Mouse (Mus musculus): ENCODE measurements around the gene Tfap2c.

Tfap2c gene

DNA sequence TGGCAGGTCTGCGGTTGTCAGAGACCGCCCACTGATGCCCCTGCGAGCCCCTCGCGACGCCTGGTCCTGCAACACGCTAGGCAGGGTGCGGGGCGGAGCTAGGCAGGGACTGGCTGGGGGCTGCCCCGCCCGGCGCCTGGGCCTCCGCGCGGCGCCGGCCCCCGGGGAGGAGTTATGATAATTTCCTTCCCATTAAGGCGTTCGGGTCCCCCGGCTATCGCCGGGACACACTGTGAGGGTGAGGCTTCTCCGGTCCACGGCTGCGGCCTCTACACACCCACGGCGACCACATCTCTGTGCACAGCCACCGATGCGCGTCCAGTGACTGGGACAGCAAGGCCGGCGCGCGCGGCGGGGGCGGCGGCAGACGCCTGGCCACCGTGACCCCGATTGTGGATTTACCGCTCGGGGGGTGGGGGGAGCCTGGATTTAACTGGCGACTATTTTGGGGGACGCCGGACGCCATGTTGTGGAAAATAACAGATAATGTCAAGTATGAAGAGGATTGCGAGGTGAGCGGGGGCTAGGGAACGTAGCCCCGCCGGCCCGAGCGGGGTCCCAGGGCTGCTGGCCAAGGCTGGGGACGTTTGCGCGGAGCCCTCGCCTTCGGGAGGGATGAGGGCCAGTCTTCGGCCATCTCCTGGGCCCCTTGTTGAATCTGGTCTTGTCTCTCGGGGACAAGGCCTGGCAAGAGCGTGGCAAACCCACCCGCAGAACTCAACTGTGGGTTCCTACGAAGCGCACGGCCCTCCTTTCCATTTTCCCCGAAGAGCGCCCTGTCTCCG lies at the start of gene Tfap2c:
Tfap2c (plus strand) TSS at position 223 of the 785 bp plus-strand sequence.
- DNase-seq (ENCODE audit: low spot score), result no peak

DNA sequence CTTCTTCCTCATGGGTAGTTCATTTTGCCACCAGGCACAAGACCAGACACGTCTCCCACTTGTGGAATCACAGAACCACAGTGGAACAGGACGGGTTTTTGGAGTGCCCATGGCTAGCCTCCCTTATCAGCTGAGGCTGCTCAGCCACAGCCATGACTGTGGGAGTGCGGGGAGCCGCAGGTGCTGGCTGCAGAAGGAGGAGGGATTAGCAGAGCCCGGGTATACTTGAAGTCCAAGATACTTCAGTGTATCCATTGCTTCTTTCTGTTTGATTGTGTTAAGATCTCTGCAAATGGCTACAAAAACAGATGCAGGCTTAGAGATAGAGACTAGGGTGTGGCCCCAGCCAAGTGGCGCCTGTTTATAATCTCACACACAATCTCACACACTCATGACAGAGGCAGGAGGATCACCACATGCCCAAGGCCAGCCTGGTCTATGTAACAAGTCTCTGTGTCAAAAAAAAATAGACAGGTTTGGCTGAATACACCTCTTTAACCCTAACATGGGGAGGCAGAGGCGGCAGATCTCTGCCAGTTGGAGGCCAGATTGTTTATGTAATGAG lies 48.6 kb upstream of the Tfap2c start:
- DNase-seq (ENCODE audit: low spot score), result no peak

DNA sequence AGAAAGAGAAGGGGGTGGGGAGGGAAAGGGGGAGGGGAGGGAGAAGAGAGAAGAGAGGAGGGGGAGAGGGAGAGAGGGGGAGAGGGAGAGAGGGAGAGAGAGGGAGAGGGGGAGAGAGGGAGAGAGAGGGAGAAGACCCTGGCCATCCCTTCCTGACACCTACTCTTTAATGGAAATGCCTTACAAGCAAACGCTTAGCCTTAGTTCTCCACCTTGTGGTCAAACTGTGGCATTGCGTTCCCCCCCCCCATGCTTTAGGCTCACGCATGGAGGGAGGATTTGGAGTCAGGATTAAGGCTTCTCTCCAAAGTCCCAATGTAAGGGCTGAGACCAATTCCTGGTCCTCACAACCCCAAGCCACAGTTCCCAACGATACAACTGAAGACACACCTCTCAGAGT lies 48.1 kb upstream of the Tfap2c start:
- DNase-seq (ENCODE audit: low spot score), result no peak

DNA sequence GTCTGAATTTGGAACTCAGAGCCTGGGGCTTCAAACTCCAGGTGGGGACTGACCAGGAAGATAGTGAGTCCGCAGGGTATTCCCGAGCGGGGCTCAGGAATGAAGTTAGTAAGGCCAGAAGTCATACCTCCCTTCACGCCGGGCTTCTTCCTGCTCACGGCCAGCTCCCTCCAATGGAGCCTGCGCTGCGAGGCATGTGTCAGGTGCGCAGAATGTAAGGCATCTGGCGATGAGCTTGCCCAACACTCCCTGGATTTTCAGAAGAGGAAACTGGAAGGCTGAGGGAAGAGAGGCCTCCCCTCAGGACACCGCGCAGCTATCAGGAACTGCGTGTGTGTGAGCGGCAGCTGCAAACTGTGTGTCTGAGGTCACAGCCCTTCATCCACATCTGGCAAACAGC lies 47.2 kb upstream of the Tfap2c start:
- no peak for DNase-seq (ENCODE audit: low spot score)

DNA sequence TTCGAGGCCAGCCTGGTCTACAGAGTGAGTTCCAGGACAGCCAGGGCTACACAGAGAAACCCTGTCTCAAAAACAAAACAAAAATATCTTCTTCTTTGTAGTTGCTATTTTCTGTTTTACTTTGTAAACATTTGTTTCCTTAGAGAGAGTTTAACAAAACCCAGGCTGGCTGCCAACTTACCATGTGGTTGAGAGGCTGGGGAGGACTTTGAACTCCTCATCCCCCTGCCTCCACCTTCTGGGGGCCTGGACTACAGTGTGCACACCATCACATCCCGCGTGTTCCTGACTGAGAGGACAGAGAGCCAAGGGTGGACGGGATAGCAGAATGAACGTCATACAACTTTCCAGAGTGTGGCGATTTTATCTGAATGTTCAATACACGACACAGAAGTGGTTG lies 43.3 kb upstream of the Tfap2c start:
- no peak for DNase-seq (ENCODE audit: low spot score)

DNA sequence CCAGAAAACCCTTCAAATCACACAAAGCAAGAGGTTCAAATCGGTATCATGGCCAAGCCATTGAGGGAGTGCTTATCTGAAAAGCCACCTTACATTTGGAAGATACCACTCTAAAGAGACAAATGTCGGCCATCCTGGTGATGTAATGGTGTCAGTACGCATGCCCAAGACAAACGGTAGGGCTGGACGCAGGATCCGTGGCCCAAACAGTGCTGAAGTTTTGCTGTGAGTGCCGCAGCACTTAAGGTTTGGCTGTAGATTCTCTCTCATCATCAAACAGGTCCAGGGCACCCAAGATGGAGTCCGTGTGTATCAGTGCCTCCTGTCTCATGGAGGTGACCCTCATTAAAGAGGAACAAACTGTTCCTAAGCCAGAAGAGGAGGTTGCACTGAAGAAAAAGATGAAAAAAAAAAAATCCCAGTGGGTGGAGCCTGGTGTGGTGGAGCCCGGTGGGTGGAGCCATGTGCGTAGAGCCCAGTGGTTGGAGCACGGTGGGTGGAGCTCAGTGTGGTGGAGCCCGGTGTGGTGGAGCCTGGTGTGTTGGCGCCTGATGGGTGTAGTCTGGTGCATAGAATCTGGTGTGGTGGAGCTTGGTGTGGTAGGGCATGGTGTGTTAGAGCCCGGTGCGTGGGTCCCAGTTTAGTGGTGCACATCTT lies 39.2 kb upstream of the Tfap2c start:
- no peak for DNase-seq (ENCODE audit: low spot score)

DNA sequence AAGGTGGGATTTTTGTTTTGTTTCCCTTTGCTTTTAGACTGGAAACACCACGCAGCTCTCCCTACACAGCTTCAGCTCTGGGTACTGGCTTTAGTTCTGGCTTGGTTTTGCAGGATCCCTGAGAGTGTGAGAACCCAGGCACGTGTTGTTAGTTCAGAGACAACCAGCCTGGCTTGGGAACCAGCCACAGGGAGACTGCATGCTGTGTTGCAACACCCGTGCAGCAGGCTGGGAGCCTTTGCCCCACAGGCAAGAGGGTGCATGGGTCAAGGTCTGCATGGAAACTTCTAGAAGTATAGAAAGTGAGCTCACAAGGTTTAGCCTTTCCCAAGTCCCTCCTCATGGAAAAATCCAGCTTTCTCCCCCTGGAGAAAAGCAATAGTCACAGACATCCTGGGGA lies 38.5 kb upstream of the Tfap2c start:
- DNase-seq (ENCODE audit: low spot score), result no peak

DNA sequence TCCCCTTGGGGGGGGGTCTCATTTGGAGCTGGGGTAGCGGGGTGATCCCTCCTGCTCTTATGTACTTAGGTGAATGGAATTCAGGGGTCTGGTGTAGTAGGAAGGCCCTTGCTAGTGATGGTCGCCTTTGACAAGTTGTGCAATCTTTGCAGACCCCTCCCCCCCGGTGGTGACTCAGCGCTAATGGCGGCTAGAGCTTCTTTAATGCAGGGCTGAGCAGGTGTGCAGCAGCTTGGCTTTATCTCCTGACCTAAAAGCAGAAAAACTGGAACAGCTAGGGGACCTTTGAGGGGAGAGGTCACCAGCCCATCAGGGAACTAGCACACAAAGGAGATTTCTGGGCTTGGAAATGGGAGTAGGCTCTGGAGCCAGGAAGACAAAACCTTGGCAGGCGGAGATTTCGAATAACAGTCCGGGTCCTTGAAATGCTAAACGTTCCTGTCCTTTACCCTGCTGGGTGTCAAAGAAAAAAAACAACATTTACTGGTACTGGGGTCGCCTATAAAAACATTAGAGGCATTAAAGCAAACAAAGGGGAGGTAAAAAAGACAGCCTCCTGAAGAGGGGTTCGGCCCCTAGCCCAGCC lies 32.9 kb upstream of the Tfap2c start:
- no peak for DNase-seq (ENCODE audit: low spot score)

DNA sequence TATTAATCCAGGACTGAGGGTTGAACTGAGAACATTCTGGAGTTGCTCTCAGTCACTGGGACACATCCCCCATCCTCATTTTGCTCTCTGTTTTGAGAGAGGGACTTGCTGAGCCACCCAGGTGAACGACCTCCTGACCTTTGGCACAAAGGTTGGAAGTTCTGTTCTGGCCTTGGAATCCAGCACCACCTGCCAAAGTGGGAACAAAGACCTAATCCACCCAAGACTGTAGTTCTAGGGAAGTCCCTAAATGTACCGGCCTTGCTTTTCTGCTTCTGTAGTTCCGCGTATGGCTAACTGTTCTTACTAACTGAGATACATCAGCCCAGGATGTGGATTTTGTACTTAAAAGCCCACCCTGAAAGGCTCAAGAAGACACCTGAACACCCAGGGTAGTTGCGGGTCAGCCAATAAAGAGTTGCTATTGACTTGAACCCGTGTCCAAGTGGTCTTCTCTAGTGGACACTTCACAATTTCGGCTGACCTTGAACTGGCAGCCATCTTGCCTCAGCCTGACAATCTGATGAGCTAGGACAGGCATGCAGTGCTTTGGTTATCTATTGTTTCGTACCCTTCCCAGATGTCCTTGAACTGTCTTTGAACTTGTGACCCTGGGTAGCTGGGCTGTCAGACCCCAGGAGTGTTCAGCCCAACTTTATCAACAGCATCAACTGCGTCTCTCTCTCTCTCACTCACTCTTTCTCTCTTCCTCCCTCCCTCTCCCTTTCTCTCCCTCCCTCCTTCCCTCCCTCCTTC lies 28.6 kb upstream of the Tfap2c start:
- no peak for DNase-seq (ENCODE audit: low spot score)

DNA sequence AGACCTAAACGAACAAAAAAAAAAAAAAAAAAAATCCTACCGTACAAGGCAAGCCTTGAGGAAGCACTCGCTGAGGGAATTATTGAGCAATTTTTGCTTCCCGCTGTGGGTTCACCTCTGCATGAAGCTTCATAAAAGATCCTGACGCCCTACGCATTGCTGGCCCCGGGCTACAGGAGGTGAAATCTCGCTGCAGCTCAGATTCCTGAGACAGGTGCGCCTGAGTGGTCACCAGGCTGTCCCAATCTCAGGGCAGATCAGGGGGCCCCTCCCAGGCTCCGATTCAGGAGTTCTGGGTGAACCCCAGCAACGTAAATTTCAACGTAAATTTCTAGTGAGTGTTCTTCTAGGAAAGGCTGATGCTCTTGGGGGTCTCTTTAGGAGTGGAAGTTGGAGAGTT lies 26.9 kb upstream of the Tfap2c start:
- DNase-seq (ENCODE audit: low spot score), result no peak

DNA sequence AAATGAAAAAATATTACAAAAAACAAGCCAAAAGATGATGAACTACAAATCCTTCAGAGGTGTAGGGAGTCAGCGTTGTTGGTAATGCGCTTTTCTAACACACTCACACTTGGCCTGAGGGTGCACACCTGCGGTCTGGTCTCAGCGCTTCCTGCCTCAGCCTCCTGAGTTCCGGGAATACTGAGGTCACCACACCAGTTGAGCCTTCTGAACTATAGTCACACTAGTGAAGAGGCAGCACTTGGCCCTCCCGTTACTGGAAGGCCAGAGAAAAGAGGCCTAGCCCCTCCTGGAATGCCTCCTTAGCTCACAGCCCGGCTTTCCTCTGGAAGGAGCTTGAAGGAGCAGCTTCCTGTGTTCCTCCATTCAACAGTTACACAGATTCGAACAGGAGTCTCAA lies 22.2 kb upstream of the Tfap2c start:
- DNase-seq (ENCODE audit: low spot score), result no peak

DNA sequence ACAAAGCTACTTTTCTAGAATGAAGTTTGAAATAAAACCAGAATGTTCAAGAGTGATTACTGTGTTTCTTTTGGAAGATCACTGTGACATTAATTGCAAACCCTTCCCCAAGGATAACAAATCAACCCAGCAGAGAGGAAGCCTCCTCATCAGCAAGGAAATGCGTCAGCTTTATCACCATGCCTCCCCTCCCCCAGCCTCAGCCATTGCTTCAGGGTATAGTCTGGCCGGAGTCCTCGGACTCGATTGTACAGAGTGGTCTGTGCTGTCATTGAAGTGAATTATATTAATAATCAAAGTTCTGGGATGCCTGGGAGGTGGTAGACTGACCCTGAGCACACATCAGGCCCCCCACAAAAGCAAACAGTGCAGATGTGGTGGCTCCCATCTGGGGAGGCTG lies 5.4 kb upstream of the Tfap2c start:
- no peak for DNase-seq (ENCODE audit: low spot score)

DNA sequence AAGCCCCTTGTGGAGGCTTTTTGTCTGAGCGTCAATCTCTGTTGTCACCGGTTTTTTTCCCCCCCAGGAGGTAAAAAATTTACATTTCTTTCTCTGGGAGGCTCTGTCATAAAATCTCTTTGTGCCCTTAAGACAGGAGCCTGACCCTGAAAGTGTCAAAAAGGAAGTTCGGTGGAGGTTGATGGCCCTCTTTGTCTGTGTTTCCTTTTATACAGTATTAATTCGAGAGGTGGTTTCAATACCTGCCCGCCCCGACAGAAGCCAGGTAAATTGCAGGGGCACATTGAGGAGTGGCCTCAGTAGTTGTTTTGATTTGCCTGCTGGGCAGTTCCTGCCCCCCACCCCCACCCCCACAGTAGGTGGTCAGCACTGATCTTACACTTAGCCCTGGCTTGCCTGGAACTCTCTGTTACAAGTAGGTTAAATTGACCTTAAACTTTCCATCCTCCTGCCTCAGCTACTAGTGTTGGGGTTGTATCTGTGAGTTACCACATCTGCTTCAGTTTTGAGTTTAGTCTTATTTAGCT lies 4.7 kb upstream of the Tfap2c start:
- DNase-seq (ENCODE audit: low spot score), result no peak

DNA sequence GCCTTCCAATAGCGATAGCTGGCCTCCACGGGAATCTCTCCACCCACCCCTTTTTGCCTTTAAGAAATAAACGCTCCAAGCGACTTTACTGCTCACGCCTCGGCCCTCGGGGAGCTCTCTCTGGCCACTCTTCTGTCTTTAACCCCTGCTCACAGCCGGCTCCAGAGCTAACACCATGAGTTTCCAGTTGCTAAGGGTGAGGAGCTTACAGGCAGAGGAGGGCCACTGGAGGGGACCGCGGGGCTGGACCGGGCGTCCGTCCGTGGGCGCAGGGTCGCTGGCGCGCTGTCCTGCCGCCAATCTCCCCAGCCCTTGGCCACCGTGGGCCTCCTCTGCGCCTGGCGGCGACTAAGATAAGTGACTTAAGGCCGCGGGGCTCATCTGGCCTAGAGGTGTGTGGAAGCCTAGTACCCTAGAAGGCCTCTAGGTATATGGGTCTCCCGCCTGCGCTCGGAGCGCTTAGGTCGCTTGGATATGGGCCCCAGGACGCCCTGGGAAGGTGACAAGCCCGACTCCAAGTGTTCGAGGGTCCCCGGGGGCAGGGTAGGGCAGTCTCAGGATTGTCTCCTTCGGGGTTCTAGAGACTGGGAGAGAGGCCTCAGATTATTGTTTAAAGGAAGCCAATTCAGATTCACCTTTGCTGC lies 3.7 kb upstream of the Tfap2c start:
- DNase-seq (ENCODE audit: low spot score), result no peak

DNA sequence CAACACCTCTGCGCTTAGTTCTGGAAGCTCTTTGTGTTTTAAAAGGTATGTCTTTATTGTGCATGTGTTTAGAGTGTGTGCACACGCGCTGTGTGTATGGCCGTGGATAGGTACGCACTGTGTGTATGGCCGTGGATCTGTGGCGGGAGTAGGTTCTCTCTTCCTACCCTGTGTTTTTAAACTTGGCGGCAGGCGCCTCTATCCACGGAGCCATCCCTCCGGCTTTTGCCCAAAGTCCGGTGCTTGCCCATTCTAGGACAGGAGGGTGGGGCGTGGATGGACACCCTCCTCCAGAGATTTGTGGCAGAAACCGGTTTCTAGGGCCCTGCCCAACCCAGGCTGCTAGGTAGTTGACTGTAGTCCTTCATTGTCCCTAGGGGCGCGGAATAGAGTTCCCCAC lies 2.8 kb upstream of the Tfap2c start:
- DNase-seq (ENCODE audit: low spot score), result no peak

DNA sequence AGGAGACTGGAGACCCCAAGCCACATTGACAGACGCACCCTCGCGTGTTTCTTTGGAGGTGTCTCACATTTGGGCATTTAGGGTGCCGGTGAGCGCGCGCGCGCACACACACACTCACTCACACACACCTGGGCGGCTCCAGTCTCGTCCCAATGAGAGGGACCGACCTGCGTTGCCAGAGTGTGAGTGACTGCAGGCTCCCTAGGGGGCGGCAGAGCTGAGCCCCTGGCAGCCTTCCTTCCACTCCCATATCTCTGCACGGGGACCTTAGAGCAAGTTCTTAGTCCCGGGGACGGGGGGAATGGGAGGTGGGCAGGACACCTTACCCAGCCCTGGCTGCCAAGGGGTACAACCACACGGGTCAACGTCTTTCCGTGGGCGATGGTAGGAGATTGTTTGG lies 2.3 kb upstream of the Tfap2c start:
- no peak for DNase-seq (ENCODE audit: low spot score)

DNA sequence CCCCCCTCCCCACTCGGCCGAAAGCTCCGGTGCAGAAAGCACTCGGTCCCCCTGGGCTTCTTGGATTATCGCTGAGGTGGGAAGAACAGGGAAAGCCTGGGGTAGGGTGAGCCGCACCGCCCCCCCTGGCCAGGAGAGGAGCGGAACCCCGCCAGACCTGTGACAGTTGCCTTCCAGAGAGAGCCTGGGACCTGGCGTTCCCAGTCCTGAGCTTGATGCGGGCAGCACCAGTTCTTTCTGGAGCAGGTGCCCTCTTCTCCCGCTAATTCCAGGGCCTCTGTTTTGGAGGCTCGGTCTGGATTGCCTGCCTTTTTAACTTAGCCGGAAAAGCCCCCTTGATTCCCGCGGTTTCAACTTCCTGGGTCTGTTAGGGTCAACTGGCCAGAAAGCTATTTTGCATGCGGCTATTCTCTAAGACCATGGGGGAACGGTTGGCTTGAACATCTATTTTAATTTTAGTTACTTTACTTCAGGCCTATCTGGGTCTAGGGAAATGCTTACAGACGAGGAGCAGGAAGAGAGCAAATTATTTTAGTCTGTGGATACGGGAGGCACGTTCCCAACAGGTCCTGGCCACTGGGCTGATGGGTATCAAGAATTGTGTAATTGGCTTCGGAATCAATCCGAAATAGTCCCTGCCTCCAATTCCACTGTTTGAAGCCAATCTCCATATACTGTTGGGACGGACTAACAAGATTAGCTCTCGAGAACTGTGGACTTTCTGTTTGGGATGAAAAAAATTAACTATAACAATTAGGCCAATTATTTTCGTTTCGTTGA lies 1.4 kb upstream of the Tfap2c start:
- no peak for DNase-seq (ENCODE audit: low spot score)

DNA sequence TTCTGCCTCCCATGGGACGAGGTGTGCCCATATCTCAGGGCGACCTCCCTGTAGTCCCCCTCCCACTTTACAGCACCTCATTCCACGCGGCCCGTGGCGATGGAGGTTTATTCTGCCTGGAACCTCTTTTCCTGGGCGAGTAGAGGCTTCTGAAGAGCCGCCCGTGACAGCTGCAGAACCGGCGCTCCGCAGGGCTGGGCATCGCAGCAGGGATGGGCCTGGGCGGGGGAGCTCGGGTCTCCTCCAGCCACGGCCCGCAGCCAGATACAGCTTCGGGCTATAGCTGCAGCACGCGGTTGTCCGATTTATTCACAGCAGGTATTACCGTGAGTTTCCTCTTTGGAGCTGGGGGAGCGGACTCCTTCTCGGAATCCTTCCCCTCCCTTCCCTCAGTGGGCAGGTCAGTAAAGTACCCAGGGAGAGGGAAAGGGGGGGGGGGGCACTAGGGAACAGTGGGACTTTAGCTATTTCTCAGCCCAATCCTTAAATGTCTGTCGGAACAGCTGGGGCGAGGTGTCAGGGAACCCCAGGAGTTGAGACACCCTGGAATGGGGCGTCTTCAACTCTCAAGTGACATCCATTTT lies 629 bp upstream of the Tfap2c start:
- DNase-seq (ENCODE audit: low spot score), result no peak

DNA sequence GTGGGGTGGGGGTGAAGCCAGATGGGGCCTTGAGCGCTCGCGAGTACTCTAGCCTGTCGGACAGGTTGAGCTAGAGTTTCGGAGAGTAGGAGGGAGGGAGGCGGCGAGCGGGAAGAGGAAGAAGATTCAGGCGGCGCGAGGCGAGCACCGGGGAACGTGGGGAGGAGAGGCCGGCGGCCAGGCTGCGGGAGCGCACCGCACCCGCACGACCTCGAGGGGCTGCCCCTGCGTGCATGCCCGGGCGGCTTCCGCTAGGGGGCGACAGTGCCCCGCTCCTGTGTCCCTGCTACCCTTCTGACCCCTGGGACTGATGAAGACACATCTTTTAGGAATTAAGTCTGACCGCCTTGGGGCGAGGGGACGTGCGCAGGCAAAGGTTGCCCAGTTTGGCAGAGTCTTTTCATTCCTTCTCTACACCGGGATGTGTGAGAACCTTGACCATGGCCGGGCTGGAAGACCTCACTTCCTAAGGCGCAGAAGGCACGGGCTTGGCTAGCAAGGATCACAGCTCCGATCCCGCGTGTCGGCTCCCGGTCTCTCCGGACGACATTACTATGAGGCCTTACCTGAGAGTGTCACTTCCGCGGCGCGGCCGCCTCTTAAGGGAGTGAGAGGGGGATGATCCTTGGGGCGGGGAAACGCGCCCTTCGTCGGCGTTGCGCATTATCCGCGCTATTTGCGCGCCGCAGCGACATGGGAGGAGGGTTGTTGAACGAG lies 1.1 kb downstream of the Tfap2c start:
- DNase-seq (ENCODE audit: low spot score), result no peak

Measured in layer of hippocampus, adult 11-12 months (tissue).